Mouse (Mus musculus): ENCODE data around the gene Zfp36l1. TPM values are rescaled to one million over a fixed set of nuclear protein-coding genes. Genes with fewer than 3 reads are reported as not detected.
A peak's percentile ranks its signal among the peaks of the same experiment; 100 is the strongest.

The Zfp36l1 gene
- polyA plus RNA-seq (2012; rRNA removed) = 22.0 and 24.3 TPM in 2 replicates

- DNase-seq (ENCODE audit: extremely low spot score in 1 of 2, low spot score in 1 of 2) = peak in 1 of 2 experiments; percentile 73
Measured at GRCm38 (mm10) chr12:80112852-80113551, at the start of gene Zfp36l1. Gene Zfp36l1 (minus strand): TSS chr12:80113013.

DNA sequence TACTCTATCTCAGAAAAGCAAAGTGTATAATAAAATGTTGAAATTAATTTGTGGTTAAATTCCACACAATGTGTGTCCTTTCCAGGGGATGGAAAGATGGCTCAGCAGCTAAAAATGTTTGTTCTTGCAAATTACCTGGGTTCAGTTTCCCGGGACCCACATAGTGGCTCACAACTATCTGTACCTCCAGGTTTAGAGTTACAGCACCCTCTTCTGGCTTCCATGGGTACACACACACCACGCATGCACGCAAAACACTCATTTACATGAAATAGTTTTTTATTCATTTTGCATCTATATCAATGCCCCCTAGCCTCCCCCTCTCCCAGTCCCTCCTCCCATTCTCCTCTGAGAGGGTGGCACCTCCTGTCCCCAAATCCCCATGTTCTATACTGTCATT is 49.6 kb upstream of the Zfp36l1 start:
- DNase-seq (ENCODE audit: extremely low spot score in 1 of 2, low spot score in 1 of 2) = no peak

- peak in 1 of 2 experiments; percentile 68 for DNase-seq (ENCODE audit: extremely low spot score in 1 of 2, low spot score in 1 of 2)
Measured at GRCm38 (mm10) chr12:80157675-80158074, 44.9 kb upstream of the Zfp36l1 start.

- peak in 1 of 2 experiments; percentile 70 for DNase-seq (ENCODE audit: extremely low spot score in 1 of 2, low spot score in 1 of 2)
Measured at GRCm38 (mm10) chr12:80153687-80154326, 41.0 kb upstream of the Zfp36l1 start.

GRCm38 (mm10) chr12:80153078-80153477 is 40.3 kb upstream of the Zfp36l1 start:
- no peak for DNase-seq (ENCODE audit: extremely low spot score in 1 of 2, low spot score in 1 of 2)

DNA sequence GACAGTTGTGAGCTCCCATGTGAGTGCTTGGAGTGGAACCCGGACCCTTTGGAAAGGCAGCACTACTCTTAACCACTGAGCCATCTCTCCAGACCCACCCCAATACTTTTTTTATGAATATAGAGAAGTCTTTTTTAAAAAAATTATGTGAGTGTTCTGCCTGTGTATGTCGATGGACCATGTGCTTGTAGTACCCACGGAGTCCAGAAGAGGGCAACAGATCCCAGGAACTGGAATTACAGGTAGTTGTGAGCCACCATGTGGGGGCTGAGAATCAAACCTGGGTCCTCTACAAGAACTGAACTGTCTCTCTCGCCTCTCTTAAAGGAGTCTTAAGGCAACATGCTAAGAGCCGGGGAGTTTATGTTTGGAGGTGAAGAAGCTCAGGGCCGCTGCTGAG is 39.0 kb upstream of the Zfp36l1 start:
- DNase-seq (ENCODE audit: extremely low spot score in 1 of 2, low spot score in 1 of 2) = no peak

DNA sequence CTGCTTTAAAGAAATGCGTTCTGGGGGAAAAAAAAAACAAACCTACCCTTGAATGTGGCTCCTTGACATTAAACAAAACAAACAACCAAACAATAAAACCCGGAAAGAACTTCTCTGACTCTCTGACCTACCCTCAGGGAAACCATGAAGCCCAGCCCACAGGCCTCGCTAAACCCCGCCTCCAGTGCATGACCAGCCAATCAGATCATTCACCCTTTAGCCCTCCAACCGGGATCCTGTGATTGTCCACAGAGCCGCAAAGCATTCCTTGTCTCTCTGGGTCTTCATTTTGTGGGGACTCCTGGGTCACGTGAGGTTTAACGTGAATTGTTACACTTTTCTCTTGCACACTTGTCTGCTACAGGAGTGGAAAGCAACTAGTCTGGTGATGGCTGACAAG is 37.8 kb upstream of the Zfp36l1 start:
- DNase-seq (ENCODE audit: extremely low spot score in 1 of 2, low spot score in 1 of 2) = no peak

DNA sequence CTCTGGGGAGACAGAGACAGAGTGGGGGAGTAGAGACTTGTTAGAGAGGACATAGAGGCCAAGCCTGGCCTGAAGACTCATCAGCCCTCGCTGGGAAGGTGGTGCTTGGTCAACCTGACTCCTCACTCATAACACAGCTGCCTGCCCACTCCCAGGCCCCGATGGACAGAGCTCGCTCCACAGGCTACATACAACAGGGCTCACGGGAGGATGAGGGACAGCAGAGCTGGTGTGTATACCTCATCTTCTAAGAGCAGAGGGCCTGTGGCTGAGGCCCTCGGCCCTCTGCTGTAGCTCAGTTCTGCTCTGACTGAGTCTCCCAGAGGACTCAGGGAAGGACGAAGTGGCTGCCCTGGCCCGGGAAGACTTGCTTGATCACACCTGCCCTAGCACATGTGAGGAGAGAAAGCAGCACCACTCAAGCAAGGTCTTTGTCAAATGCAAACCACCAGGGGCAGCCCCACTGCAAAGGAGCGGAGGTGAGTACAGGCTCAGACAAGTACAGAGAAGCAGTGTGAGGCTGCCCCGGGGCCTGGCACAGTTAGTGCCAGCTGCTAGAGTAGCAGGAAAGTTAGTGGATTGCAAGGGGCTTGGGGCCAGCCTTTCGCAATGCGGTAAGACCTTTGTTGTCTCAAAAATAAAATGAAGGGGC is 34.9 kb upstream of the Zfp36l1 start:
- DNase-seq (ENCODE audit: extremely low spot score in 1 of 2, low spot score in 1 of 2) = no peak

DNA sequence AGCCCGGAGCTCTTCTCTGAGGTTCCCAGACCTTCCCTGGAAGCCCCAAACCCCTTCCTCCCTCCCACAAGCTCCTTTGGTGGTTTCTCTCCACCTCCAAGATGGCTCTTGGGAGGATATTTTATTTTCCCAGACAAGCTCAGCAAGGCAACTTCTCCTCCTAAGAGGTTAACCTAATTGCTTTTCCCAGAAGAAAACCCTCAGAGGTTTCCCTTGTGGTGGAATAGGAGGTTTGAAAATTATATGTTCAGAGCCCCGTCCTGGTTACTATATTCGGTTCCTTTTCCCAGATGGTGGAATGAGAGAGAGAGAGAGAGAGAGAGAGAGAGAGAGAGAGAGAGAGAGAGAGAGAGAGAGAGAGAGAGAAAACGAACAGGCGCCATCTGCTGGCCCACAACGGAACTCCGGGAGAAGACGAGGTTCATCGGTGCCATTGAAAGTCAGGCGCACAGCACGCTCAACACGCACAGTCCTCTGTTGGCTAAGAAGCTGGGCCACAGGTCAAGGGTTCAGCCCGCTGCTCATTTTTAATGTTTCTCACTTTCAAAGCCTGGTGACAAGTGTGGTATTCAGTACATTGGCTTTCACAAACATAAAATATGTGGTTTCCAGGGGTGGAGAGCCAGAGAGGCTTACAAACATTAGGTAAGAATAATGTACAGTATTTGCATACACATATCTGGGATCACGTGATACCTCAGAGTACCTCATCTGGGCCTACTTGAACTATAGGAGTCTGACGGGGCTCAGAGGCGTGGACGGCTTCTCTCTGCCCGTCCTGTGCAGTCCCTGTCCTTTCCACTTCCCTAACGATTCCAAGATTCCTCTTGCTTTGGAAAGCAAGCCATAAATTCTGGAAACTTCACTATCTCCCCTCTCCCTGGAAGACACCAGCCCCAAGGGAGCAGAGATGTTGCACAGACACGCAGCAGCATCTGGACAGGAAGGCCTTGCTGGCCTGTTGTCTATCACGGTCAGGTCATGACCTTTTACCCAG is 33.7 kb upstream of the Zfp36l1 start:
- peak in 1 of 2 experiments; percentile 83 for DNase-seq (ENCODE audit: extremely low spot score in 1 of 2, low spot score in 1 of 2)

GRCm38 (mm10) chr12:80145365-80145764 is 32.6 kb upstream of the Zfp36l1 start:
- no peak for DNase-seq (ENCODE audit: extremely low spot score in 1 of 2, low spot score in 1 of 2)

- DNase-seq (ENCODE audit: extremely low spot score in 1 of 2, low spot score in 1 of 2) = no peak
Measured at GRCm38 (mm10) chr12:80144846-80145245, 32.0 kb upstream of the Zfp36l1 start.

GRCm38 (mm10) chr12:80141470-80141869 is 28.7 kb upstream of the Zfp36l1 start:
- DNase-seq (ENCODE audit: extremely low spot score in 1 of 2, low spot score in 1 of 2) = peak in 1 of 2 experiments; percentile 60

DNA sequence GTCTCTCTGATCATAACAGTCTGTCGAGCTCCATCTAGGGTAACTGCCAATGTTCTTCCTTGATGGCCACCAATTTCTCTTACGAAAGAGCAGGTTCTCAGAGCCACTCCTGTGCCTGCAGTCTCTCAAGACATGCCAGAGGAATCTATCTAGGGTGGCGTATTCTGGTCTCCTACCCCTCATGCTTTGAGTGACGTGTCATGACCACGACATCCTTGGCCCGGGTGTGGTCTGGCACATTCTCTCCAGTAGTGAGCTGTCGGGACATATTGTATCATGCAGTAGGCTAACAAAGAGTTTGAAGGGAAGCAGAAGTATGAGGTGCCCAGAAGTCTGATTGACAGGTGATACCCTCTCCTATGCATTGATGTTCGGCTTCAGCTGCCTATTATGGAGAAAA is 28.2 kb upstream of the Zfp36l1 start:
- no peak for DNase-seq (ENCODE audit: extremely low spot score in 1 of 2, low spot score in 1 of 2)

DNA sequence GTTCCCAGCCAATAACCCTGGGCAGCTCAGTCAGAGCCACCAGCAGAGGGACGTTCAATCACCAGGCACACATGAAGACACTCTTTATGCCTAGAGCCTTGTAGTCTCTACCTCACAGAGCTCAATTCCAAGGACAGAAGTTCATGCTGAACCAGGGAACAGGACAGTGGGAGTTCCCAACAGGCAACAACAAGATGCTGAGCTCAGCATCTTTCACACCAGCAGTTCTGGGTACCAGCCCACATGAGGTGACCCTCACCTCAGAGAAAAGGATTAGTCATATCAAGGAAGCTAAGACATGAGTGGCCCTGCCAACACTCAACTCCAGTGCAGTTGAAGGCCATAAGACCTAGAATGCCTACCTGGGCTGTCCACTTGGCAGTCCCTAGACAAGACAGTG is 24.9 kb upstream of the Zfp36l1 start:
- no peak for DNase-seq (ENCODE audit: extremely low spot score in 1 of 2, low spot score in 1 of 2)

DNA sequence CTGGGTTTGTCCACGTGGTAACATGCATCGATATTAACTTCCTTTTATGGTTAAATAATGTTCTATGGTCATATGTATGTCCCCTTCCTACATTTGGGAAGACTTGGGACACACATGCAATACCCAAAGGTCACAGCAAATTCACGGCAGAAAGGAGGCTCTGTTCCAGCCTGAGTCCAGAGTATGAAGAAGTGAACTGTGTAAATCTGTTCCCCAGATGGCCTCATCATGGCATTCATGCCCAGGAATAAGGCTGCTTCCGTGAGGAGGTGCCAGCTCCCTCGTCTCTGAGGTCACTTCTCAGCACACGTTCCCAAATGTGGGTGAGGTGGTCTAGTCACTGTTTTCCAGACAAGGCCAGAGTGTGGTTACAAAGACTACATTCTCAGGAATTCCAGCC is 24.4 kb upstream of the Zfp36l1 start:
- no peak for DNase-seq (ENCODE audit: extremely low spot score in 1 of 2, low spot score in 1 of 2)

DNA sequence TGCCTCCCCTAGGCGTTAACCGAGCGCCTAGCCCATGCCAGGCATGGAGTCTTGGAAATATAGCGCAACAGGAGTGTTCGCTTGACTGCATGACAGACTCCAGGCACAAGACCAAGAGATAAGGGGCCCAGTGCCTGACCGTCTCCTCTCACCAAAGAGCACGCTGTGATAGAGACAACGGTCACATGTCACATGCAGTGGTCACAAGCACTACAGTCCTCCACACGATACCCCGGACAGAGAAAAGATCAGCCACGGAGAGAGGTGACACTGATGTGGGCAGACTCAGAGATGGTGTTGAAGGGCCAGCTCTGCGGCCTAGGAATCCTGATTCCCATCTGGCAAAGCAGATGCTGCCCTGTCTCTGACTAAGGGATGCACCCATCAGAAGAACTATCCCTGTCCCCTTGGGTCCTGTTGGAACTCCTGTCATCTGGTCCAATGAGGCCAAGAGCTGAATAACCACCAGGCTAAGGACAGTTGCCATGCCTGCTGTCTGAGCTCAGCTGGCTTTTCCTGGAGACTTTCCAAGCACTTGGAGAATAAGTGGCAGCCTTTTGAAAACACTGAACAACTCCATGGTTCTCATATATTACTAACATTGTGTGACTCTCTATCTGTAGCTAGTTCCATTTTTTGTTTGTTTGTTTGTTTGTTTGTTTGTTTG is 23.6 kb upstream of the Zfp36l1 start:
- no peak for DNase-seq (ENCODE audit: extremely low spot score in 1 of 2, low spot score in 1 of 2)

- no peak for DNase-seq (ENCODE audit: extremely low spot score in 1 of 2, low spot score in 1 of 2)
Measured at GRCm38 (mm10) chr12:80135173-80135572, 22.4 kb upstream of the Zfp36l1 start.

GRCm38 (mm10) chr12:80133011-80133545 is 20.3 kb upstream of the Zfp36l1 start:
- DNase-seq (ENCODE audit: extremely low spot score in 1 of 2, low spot score in 1 of 2) = no peak

GRCm38 (mm10) chr12:80132250-80133003 is 19.6 kb upstream of the Zfp36l1 start:
- peak in 1 of 2 experiments; percentile 75 for DNase-seq (ENCODE audit: extremely low spot score in 1 of 2, low spot score in 1 of 2)
